Mouse (Mus musculus) olfactory bulb, adult 2 months (tissue): ENCODE data around the gene Rnf150.
"Not testable (repeated sequence)": the region's sequence is repeated elsewhere in the genome, so short reads cannot be mapped to it uniquely, and the experiment has no call there.

Experiments used
- CTCF ChIP-seq: fragments of 200-500 bp; IDR thresholded peaks from 2 replicates; pipeline ENCODE4 v1.5.1; 2012; ENCODE audit warnings: low read depth, mild to moderate bottlenecking, low read length, moderate library complexity; ENCODE audit not compliant: insufficient read depth
- POLR2A ChIP-seq: fragments of 200-500 bp; IDR thresholded peaks from 2 replicates; pipeline ENCODE4 v1.6.1; 2012; ENCODE audit warnings: mild to moderate bottlenecking, low read depth, low read length, moderate library complexity; ENCODE audit not compliant: insufficient read depth

DNA sequence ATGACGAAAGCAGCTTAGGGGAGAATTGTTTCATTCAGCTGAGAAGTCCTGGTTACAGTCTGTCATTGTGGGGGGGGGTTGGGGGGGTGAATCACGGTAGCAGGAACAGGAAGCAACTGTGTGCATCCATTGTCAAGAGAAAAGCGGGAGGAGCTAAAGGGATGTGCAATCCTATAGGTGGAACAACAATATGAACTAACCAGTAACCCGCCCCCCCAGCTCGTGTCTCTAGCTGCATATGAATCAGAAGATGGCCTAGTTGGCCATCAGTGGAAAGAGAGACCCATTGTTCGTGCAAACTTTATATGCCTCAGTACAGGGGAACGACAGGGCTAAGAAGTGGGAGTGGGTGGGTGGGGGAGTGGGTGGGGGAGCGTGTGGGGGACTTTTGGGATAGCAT lies 218.7 kb downstream of the Rnf150 start:
- not testable (repeated sequence) for TF ChIP-seq POLR2A, CTCF
